Mouse (Mus musculus): Measurements from ENCODE around the gene Ctrb1.

GRCm38 (mm10) chr8:111701380-111701779 is 10.6 kb upstream of the Ctrb1 start:
- no peak for TF ChIP-seq GATA1 (IDR thresholded peaks at IDR 0.05; ENCODE audit: low read length)
- no peak for TF ChIP-seq TAL1 (IDR thresholded peaks at IDR 0.05; ENCODE audit: low read length)

Measured in erythroblast, embryonic 14.5 days (primary cell).